Mouse (Mus musculus) lung, embryonic 16.5 days (tissue): Measurements from ENCODE around the gene Gstt4. TPM values are rescaled to one million over a fixed set of nuclear protein-coding genes. Genes with fewer than 3 reads are reported as not detected.
A peak's percentile ranks its signal among the peaks of the same experiment; 100 is the strongest.

Source experiments
- ATAC-seq: fragments of 200-750 bp; cut with Nextera tagmentation; 2 replicates; pipeline ENCODE4 v1.8.0; 2017; ENCODE audit warnings: low read depth, mild to moderate bottlenecking, moderate library complexity
- H3K27ac ChIP-seq: fragments of 300-500 bp; sonication (generic); 2 replicates; pipeline ENCODE4 v1.5.1; 2014; ENCODE audit warnings: mild to moderate bottlenecking, control low read depth, low read length
- H3K27me3 ChIP-seq: fragments of 300-500 bp; sonication (generic); 2 replicates; pipeline ENCODE4 v1.6.1; 2014; ENCODE audit warnings: low read depth, low read length, mixed read lengths; ENCODE audit not compliant: control insufficient read depth, insufficient read depth
- H3K36me3 ChIP-seq: fragments of 300-500 bp; sonication (generic); 2 replicates; pipeline ENCODE4 v1.6.1; 2014; ENCODE audit warnings: low read length; ENCODE audit not compliant: control insufficient read depth, insufficient read depth
- H3K4me1 ChIP-seq: fragments of 300-500 bp; sonication (generic); replicated peaks from 2 replicates; pipeline ENCODE4 v1.6.1; 2014; ENCODE audit warnings: low read length, mixed read lengths; ENCODE audit not compliant: control insufficient read depth, insufficient read depth
- H3K4me2 ChIP-seq: fragments of 300-500 bp; sonication (generic); 2 replicates; pipeline ENCODE4 v1.6.1; 2014; ENCODE audit warnings: low read depth, low read length, control low read depth
- H3K4me3 ChIP-seq: fragments of 300-500 bp; sonication (generic); 2 replicates; pipeline ENCODE4 v1.5.1; 2014; ENCODE audit warnings: mild to moderate bottlenecking, low read length, control low read depth
- H3K9ac ChIP-seq: fragments of 300-500 bp; sonication (generic); 2 replicates; pipeline ENCODE4 v1.6.1; 2014; ENCODE audit warnings: low read length, control low read depth
- H3K9me3 ChIP-seq: fragments of 300-500 bp; sonication (generic); 2 replicates; pipeline ENCODE4 v1.6.1; 2016; ENCODE audit warnings: low read length; ENCODE audit not compliant: control insufficient read depth
- WGBS: fragments of 180-500 bp; shearing (Covaris S2); extraction: QIAGEN DNeasy Blood & Tissue Kit; methylation state at CpG from one replicate; pipeline ENCODE4 v1.1.7; 2014; 5-methylcytosine and 5-hydroxymethylcytosine counted together
- polyA plus RNA-seq: library from polyadenylated mRNA; unstranded; fragments of >200 nt; fragmentation: Nextera tagmentation; extraction: Ambion mirVana; gene quantifications from 2 replicates; pipeline ENCODE4 v1.2.1, GENCODE M21; 2015

The Gstt4 gene
- polyA plus RNA-seq, 1 experiment from 2014 or later, result not detected

GRCm38 (mm10) chr10:75785442-75785841 lies 36.9 kb downstream of the Gstt4 start:
- H3K9me3 ChIP-seq, result no peaks in the 10 kb centered on the region
- no peak overlapping the region for H3K27ac ChIP-seq
- 51% methylated on average over 1 of the region's 1 CpGs for WGBS
- no peak overlapping the region for H3K4me3 ChIP-seq
- H3K4me1 ChIP-seq, result peaks cover 4% of the 10 kb centered on the region
- no peak overlapping the region for H3K9ac ChIP-seq
- H3K4me2 ChIP-seq, result no peak overlapping the region
- ATAC-seq, result no peak
- no peaks in the 10 kb centered on the region for H3K27me3 ChIP-seq
- H3K36me3 ChIP-seq, result no peaks in the 10 kb centered on the region

- H3K9me3 ChIP-seq, result no peaks in the 10 kb centered on the region
- H3K27me3 ChIP-seq, result no peaks in the 10 kb centered on the region
- peak within 1 kb of the TSS; percentile 70 for H3K9ac ChIP-seq
- H3K27ac ChIP-seq, result peak within 1 kb of the TSS; percentile 91
- peak within 1 kb of the TSS; percentile 56 for H3K4me3 ChIP-seq
- under 1% methylated on average over 28 of the region's 28 CpGs for WGBS
- peak; percentile 93 for ATAC-seq
- H3K4me2 ChIP-seq, result peak within 1 kb of the TSS; percentile 91
- H3K36me3 ChIP-seq, result no peaks in the 10 kb centered on the region
- H3K4me1 ChIP-seq, result peaks cover 6% of the 10 kb centered on the region
Measured at GRCm38 (mm10) chr10:75780769-75781578, 41.4 kb downstream of the Gstt4 start, which contains the start of the genes Gm20441 and Gstt3. Gene Gm20441, minus strand, starts transcription at chr10:75780954. Gene Gstt3, minus strand, starts transcription at chr10:75781414.

GRCm38 (mm10) chr10:75779206-75780174 lies 42.9 kb downstream of the Gstt4 start:
- Histone ChIP-seq H3K27ac (peak overlapping the region; percentile 45), H3K36me3 (no peaks in the 10 kb centered on the region), H3K9ac (no peak overlapping the region), H3K4me1 (peaks cover 6% of the 10 kb centered on the region), H3K27me3 (no peaks in the 10 kb centered on the region), H3K4me2 (peak overlapping the region; percentile 91), H3K4me3 (peak overlapping the region; percentile 56), H3K9me3 (no peaks in the 10 kb centered on the region)
- peak; percentile 30; the same call in 1 of the 2 replicates for ATAC-seq
- 27% methylated on average over 15 of the region's 15 CpGs for WGBS

GRCm38 (mm10) chr10:75777885-75778284 lies 44.5 kb downstream of the Gstt4 start:
- WGBS, result 70% methylated on average over 2 of the region's 2 CpGs
- Histone ChIP-seq H3K27me3 (no peaks in the 10 kb centered on the region), H3K4me2 (no peak overlapping the region), H3K27ac (no peak overlapping the region), H3K4me3 (no peak overlapping the region), H3K9ac (no peak overlapping the region), H3K4me1 (peaks cover 9% of the 10 kb centered on the region), H3K36me3 (no peaks in the 10 kb centered on the region), H3K9me3 (no peaks in the 10 kb centered on the region)
- no peak for ATAC-seq

GRCm38 (mm10) chr10:75776562-75776961 lies 45.8 kb downstream of the Gstt4 start:
- Histone ChIP-seq H3K4me2 (no peak overlapping the region), H3K36me3 (no peaks in the 10 kb centered on the region), H3K4me3 (no peak overlapping the region), H3K9me3 (no peaks in the 10 kb centered on the region), H3K27ac (no peak overlapping the region), H3K9ac (no peak overlapping the region), H3K27me3 (no peaks in the 10 kb centered on the region), H3K4me1 (peaks cover 14% of the 10 kb centered on the region)
- WGBS, result 81% methylated on average over 6 of the region's 6 CpGs
- ATAC-seq, result no peak

GRCm38 (mm10) chr10:75774587-75774986 lies 47.8 kb downstream of the Gstt4 start:
- no peaks in the 10 kb centered on the region for H3K27me3 ChIP-seq
- H3K4me3 ChIP-seq, result no peak overlapping the region
- no peak overlapping the region for H3K4me2 ChIP-seq
- no peak overlapping the region for H3K27ac ChIP-seq
- no peaks in the 10 kb centered on the region for H3K36me3 ChIP-seq
- no peaks in the 10 kb centered on the region for H3K9me3 ChIP-seq
- no peak overlapping the region for H3K9ac ChIP-seq
- ATAC-seq, result no peak
- peaks cover 9% of the 10 kb centered on the region; the same call in 1 of the 2 replicates for H3K4me1 ChIP-seq
- WGBS, result 88% methylated on average over 9 of the region's 9 CpGs

- Histone ChIP-seq H3K4me1 (peaks cover 9% of the 10 kb centered on the region; the same call in 1 of the 2 replicates), H3K9me3 (no peaks in the 10 kb centered on the region), H3K27ac (no peak overlapping the region), H3K27me3 (no peaks in the 10 kb centered on the region), H3K4me2 (no peak overlapping the region), H3K36me3 (no peaks in the 10 kb centered on the region), H3K9ac (no peak overlapping the region), H3K4me3 (no peak overlapping the region)
- no peak for ATAC-seq
- 84% methylated on average over 5 of the region's 5 CpGs for WGBS
Measured at GRCm38 (mm10) chr10:75774102-75774501, 48.2 kb downstream of the Gstt4 start.

GRCm38 (mm10) chr10:75772795-75773664 lies 49.3 kb downstream of the Gstt4 start, which contains the start of gene Ddt:
Gene Ddt, minus strand, starts transcription at chr10:75773414.
- peak within 1 kb of the TSS; percentile 77 for H3K4me3 ChIP-seq
- H3K4me2 ChIP-seq, result peak within 1 kb of the TSS; percentile 98
- peak within 1 kb of the TSS; percentile 79 for H3K9ac ChIP-seq
- peak within 1 kb of the TSS; percentile 40; the same call in 1 of the 2 replicates for H3K27ac ChIP-seq
- H3K36me3 ChIP-seq, result no peaks in the 10 kb centered on the region
- H3K9me3 ChIP-seq, result no peaks in the 10 kb centered on the region
- peak; percentile 96 for ATAC-seq
- peaks cover 9% of the 10 kb centered on the region; the same call in 1 of the 2 replicates for H3K4me1 ChIP-seq
- under 1% methylated on average over 46 of the region's 47 CpGs for WGBS
- H3K27me3 ChIP-seq, result no peaks in the 10 kb centered on the region
